Mouse (Mus musculus) intestine, postnatal 0 days (tissue): ENCODE data around the gene BC048403. TPM values are rescaled to one million over a fixed set of nuclear protein-coding genes. Genes with fewer than 3 reads are reported as not detected.

Experiments
- ATAC-seq: fragments of 200-750 bp; cut with Nextera tagmentation; 2 replicates; pipeline ENCODE4 v1.8.0; 2017; ENCODE audit warnings: mild to moderate bottlenecking, moderate TSS enrichment, moderate library complexity
- H3K27ac ChIP-seq: fragments of 300-500 bp; sonication (generic); 2 replicates; pipeline ENCODE4 v1.5.1; 2014; ENCODE audit warnings: mild to moderate bottlenecking, low read depth, low read length, moderate library complexity
- H3K27me3 ChIP-seq: fragments of 300-500 bp; sonication (generic); replicated peaks from 2 replicates; pipeline ENCODE4 v1.6.1; 2014; ENCODE audit warnings: low read length, mixed read lengths; ENCODE audit not compliant: control insufficient read depth, insufficient read depth
- H3K36me3 ChIP-seq: fragments of 300-500 bp; sonication (generic); 2 replicates; pipeline ENCODE4 v1.6.1; 2014; ENCODE audit warnings: mild to moderate bottlenecking, moderate library complexity; ENCODE audit not compliant: control insufficient read depth, insufficient read depth
- H3K4me1 ChIP-seq: fragments of 300-500 bp; sonication (generic); replicated peaks from 2 replicates; pipeline ENCODE4 v1.6.1; 2014; ENCODE audit warnings: antibody characterized with exemption, low read length, mixed read lengths; ENCODE audit not compliant: control insufficient read depth, insufficient read depth
- H3K4me2 ChIP-seq: fragments of 300-500 bp; sonication (generic); replicated peaks from 2 replicates; pipeline ENCODE4 v1.6.1; 2014; ENCODE audit warnings: low read depth, mild to moderate bottlenecking, moderate library complexity
- H3K4me3 ChIP-seq: fragments of 300-500 bp; sonication (generic); 2 replicates; pipeline ENCODE4 v1.5.1; 2014; ENCODE audit warnings: low read depth, low read length
- H3K9ac ChIP-seq: fragments of 300-500 bp; sonication (generic); 2 replicates; pipeline ENCODE4 v1.6.1; 2014; ENCODE audit warnings: mild to moderate bottlenecking, low read depth, low read length
- H3K9me3 ChIP-seq: fragments of 300-500 bp; sonication (generic); 2 replicates; pipeline ENCODE4 v1.6.1; 2016; ENCODE audit warnings: mixed run types; ENCODE audit not compliant: control insufficient read depth
- CTCF ChIP-seq: sonication (generic); IDR thresholded peaks from 2 replicates; pipeline ENCODE4 v1.5.1; 2016; ENCODE audit warnings: low read depth, mild to moderate bottlenecking, control low read depth, antibody characterized with exemption, moderate library complexity
- WGBS: fragments of 180-500 bp; shearing (Covaris S2); extraction: QIAGEN DNeasy Blood & Tissue Kit; methylation state at CpG from one replicate; pipeline ENCODE4 v1.1.7; 2014; 5-methylcytosine and 5-hydroxymethylcytosine counted together
- polyA plus RNA-seq: library from polyadenylated mRNA; unstranded; fragments of >200 nt; fragmentation: Nextera tagmentation; extraction: Ambion mirVana; gene quantifications from 2 replicates; pipeline ENCODE4 v1.2.1, GENCODE M21; 2015

Gene BC048403
- polyA plus RNA-seq, 1 experiment from 2014 or later: 2.4 TPM

DNA sequence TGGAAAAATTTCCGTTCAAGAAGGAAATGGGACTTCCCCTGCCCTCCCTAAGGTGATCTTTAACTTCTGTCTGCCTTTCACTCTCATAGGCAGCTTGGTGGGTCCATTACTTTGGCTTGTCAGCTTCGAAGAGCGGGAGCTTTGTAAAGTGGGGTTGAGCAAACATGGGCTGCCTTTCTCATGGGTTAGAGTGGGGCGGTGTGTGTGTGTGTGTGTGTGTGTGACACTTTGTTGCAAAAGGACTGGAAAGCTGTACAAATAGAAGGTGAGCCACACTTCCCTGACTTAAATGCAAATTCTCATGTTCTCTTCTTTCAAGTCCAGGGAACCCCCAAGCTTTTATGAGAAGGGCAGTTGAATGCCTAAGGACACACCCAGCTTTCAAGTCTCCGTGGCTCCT lies 14.5 kb downstream of the BC048403 start:
- Histone ChIP-seq H3K4me2 (no peak overlapping the region), H3K9ac (no peak overlapping the region), H3K4me1 (peaks cover 6% of the 10 kb centered on the region), H3K36me3 (peaks cover 21% of the 10 kb centered on the region), H3K27ac (no peak overlapping the region), H3K4me3 (no peak overlapping the region), H3K9me3 (no peaks in the 10 kb centered on the region), H3K27me3 (no peaks in the 10 kb centered on the region)
- ATAC-seq: no peak
- no peak for TF ChIP-seq CTCF
- WGBS: 43% methylated on average over 5 of the region's 5 CpGs

DNA sequence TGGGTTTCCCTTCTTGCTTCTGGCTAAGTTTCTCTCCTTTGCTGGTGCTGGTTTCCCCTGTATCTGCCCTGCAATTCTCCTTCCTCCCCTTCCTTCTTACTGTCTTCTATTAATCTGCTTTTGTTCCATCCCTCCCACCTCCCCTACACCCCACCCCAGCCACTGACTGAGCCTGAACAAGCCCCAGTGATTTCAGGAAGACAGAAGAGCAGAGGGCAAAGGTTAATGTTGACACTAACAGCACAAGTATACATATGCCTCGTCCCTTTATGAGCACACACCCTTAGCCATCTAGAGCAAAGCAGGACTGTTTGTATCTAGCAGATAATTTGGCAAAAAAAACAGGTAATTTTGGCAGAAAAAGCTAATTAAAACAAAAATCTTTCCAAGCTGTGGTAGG lies 16.1 kb downstream of the BC048403 start:
- no peak; the same call in 1 of the 2 replicates for ATAC-seq
- WGBS: 10% methylated on average over 1 of the region's 1 CpGs
- H3K9me3 ChIP-seq: no peaks in the 10 kb centered on the region
- no peaks in the 10 kb centered on the region for H3K27me3 ChIP-seq
- H3K4me3 ChIP-seq: no peak overlapping the region
- no peak for TF ChIP-seq CTCF
- H3K36me3 ChIP-seq: peaks cover 12% of the 10 kb centered on the region
- H3K27ac ChIP-seq: no peak overlapping the region
- no peak overlapping the region for H3K9ac ChIP-seq
- peaks cover 6% of the 10 kb centered on the region for H3K4me1 ChIP-seq
- H3K4me2 ChIP-seq: no peak overlapping the region; the same call in 1 of the 2 replicates

DNA sequence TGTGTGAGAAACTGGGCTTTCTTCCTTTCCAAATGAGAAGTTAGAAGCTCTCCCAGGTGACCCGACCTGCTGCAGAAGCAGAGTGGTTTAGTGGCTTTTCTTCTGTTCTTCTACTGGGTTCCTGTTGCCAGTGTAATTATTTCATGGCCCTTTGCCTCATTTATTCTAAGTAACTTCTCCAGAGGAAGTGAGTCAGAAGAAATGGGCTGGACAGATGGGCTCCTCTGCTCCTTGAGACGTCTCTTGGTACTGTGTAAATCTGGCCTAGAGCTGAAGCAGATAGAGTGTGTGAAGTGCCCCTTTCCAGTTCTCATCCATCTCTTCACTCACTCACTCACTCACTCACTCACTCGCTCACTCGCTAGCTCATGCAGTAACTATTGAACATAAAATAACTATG lies 16.9 kb downstream of the BC048403 start:
- no peak for TF ChIP-seq CTCF
- peaks cover 4% of the 10 kb centered on the region for H3K36me3 ChIP-seq
- H3K4me1 ChIP-seq: peaks cover 6% of the 10 kb centered on the region
- H3K9me3 ChIP-seq: no peaks in the 10 kb centered on the region
- no peak overlapping the region for H3K27ac ChIP-seq
- H3K4me3 ChIP-seq: no peak overlapping the region
- ATAC-seq: no peak
- no peaks in the 10 kb centered on the region for H3K27me3 ChIP-seq
- H3K9ac ChIP-seq: no peak overlapping the region
- WGBS: 63% methylated on average over 4 of the region's 4 CpGs
- no peak overlapping the region for H3K4me2 ChIP-seq

DNA sequence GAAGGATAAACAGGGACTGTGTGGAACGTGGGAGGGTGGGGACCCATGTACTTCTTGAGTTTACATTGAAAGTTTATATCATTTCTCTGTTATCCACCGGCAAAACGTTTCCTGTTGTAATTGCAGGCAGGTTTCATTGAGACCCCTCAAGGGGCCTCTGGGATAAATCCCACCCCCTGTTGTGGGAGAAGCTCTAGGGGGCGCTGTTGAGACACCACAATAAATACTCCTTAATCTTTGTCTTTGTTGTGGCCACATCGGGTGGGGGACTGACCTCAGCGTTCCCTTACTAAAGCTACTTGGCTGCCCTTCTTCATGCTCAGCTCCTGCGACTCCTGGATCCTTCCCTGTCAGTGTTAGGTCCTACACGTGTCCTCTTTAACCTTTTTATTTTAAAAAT lies 19.4 kb downstream of the BC048403 start:
- Histone ChIP-seq H3K9ac (no peak overlapping the region), H3K27ac (no peak overlapping the region), H3K4me2 (no peak overlapping the region), H3K4me1 (peaks cover 6% of the 10 kb centered on the region), H3K4me3 (no peak overlapping the region), H3K27me3 (no peaks in the 10 kb centered on the region), H3K9me3 (no peaks in the 10 kb centered on the region), H3K36me3 (no peaks in the 10 kb centered on the region)
- ATAC-seq: no peak
- WGBS: 50% methylated on average over 8 of the region's 8 CpGs
- TF ChIP-seq CTCF: peak; percentile 46

DNA sequence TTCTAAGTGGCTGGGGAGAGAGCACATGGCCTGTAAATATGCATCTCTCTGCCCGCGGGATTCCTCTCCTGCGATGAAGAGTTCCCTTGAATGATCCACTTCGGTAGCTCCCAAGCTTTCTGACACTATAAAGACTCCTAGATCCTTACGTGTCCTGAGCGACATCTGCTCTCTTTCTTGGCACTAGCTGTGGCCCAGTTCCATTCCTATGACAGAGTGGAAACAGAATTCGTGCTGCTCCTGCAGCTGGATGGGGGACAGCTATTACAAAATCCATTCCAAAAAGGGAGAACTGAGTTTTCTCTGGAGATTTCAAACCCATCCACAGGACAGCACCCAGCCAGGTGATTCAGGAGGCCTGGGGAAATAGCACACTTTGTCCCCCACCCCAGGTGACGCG lies 22.4 kb downstream of the BC048403 start:
- Histone ChIP-seq H3K4me3 (no peak overlapping the region), H3K27me3 (no peaks in the 10 kb centered on the region), H3K36me3 (no peaks in the 10 kb centered on the region), H3K9ac (no peak overlapping the region), H3K4me2 (no peak overlapping the region), H3K9me3 (no peaks in the 10 kb centered on the region), H3K27ac (no peak overlapping the region), H3K4me1 (no peaks in the 10 kb centered on the region)
- WGBS: 76% methylated on average over 9 of the region's 9 CpGs
- no peak for ATAC-seq
- no peak for TF ChIP-seq CTCF

DNA sequence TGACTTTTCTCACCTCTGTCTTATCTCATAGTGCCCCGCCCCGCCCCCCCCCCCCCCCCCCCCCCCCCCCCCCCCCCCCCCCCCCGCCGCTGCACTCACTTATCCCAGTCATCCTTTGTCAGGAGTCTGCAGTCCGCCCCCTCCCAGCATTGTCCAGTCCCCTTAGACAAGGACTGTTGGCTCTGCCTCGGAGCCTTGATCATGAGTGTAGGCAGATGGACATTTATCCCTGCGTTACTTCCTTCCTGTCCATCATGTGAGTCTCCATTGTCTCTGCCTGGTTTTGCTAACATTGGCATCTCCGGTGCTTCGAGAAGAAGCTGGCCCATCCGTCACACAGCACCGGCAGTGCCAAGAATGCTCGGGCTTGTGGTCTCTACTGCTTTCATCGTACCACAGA lies 23.5 kb downstream of the BC048403 start:
- H3K36me3 ChIP-seq: no peaks in the 10 kb centered on the region
- H3K9me3 ChIP-seq: no peaks in the 10 kb centered on the region
- no peaks in the 10 kb centered on the region for H3K4me1 ChIP-seq
- no peak overlapping the region for H3K9ac ChIP-seq
- no peaks in the 10 kb centered on the region for H3K27me3 ChIP-seq
- no peak for ATAC-seq
- TF ChIP-seq CTCF: no peak
- H3K4me2 ChIP-seq: no peak overlapping the region
- no peak overlapping the region for H3K27ac ChIP-seq
- 77% methylated on average over 8 of the region's 13 CpGs for WGBS
- no peak overlapping the region for H3K4me3 ChIP-seq

DNA sequence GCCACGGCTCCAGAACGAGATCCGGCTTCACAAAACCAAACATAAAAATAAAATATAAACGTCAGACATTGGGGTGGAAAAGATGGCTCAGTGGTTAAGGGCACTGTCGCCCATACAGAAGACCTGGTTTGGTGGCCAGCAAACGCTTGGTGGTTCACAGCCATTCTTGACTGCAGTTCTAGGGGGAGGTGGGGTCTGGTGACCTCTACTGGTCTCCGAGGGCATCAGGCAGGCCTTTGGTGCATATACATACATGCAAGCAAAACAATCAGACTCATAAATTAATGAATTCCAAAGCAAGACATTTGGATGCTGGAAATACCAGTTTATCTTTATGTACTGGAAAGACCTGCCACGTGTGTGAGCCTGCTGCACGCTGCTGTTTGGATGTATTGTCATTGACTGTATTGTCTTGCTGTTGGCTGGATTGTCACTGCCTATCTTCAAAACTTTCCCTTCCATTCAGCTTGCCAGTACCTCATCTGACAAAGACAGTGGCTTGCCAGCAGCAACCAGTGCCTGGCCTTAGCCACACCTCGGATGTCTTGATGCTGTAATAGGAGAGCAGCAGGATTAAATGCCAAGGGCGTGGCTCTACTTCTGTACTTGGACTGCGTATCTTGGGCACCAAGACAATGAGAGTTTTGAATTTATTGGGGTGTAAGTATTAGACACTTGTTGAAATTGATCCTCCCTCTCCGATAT lies 24.9 kb downstream of the BC048403 start:
- 79% methylated on average over 13 of the region's 13 CpGs for WGBS
- H3K9me3 ChIP-seq: no peaks in the 10 kb centered on the region
- ATAC-seq: no peak
- H3K4me2 ChIP-seq: no peak overlapping the region
- H3K27ac ChIP-seq: no peak overlapping the region
- H3K4me1 ChIP-seq: no peaks in the 10 kb centered on the region
- no peak overlapping the region for H3K4me3 ChIP-seq
- peak; percentile 31; the same call in 1 of the 2 replicates for TF ChIP-seq CTCF
- no peak overlapping the region for H3K9ac ChIP-seq
- no peaks in the 10 kb centered on the region for H3K36me3 ChIP-seq
- H3K27me3 ChIP-seq: no peaks in the 10 kb centered on the region
